Mouse (Mus musculus): ENCODE data around the gene Rxfp2. TPM values are rescaled to one million over a fixed set of nuclear protein-coding genes. Genes with fewer than 3 reads are reported as not detected.

Gene Rxfp2
- not detected for polyA plus RNA-seq (2017; shearing (Covaris generic))

GRCm38 (mm10) chr5:150018656-150019055 is at the start of gene Rxfp2:
Gene Rxfp2 (plus strand): TSS chr5:150018675.

GRCm38 (mm10) chr5:150118455-150119241 is 100.2 kb downstream of the Rxfp2 start, which contains the start of gene Fry:
Gene Fry (plus strand): TSS chr5:150118645.

Other genes with a start within 250 kb of the Rxfp2 start
- 19.2 TPM for gene Fry, start 100.0 kb downstream of the Rxfp2 start, polyA plus RNA-seq (2017; shearing (Covaris generic))